ENCODE assay signal across 24 mouse cellular contexts in genomic region chr19:29196186-29196585, GRCm38 (mm10).
"Had no signal": no experiment of that assay in that cellular context is flagged by ENCODE, and none has a peak within 500 bp of the region (broad histone marks: within the 10 kb centered on the region; RNA-seq: fewer than 3 reads in every experiment).

No protein-coding gene starts in this region.

- H3K4me3 ChIP-seq: heart, adult 2 months; heart, embryonic 13.5 days; heart, embryonic 15.5 days; hindbrain, embryonic 13.5 days; hindbrain, embryonic 15.5 days; kidney, embryonic 15.5 days; limb, embryonic 13.5 days; limb, embryonic 15.5 days had no signal

- H3K9ac ChIP-seq: heart, embryonic 13.5 days; heart, embryonic 15.5 days; hindbrain, embryonic 13.5 days; hindbrain, embryonic 15.5 days; kidney, embryonic 15.5 days; limb, embryonic 13.5 days; limb, embryonic 15.5 days had no signal

- H3K9me3 ChIP-seq: hindbrain, embryonic 15.5 days; kidney, embryonic 15.5 days; limb, embryonic 13.5 days; limb, embryonic 15.5 days had no signal

- H3K27ac ChIP-seq: heart, adult 2 months; heart, embryonic 13.5 days; heart, embryonic 15.5 days; hindbrain, embryonic 13.5 days; hindbrain, embryonic 15.5 days; hindbrain, postnatal 0 days; kidney, embryonic 15.5 days; kidney, postnatal 0 days; limb, embryonic 13.5 days; limb, embryonic 15.5 days had no signal

- H3K27me3 ChIP-seq: heart, embryonic 13.5 days; heart, embryonic 15.5 days; hindbrain, embryonic 13.5 days; hindbrain, embryonic 15.5 days; kidney, embryonic 15.5 days; limb, embryonic 13.5 days; limb, embryonic 15.5 days had no signal

- H3K4me2 ChIP-seq: heart, embryonic 11.5 days; heart, embryonic 13.5 days; heart, embryonic 15.5 days; hindbrain, embryonic 13.5 days; hindbrain, embryonic 15.5 days; kidney, embryonic 15.5 days; limb, embryonic 13.5 days; limb, embryonic 15.5 days had no signal

- ATAC-seq: hindbrain, postnatal 0 days; intestine, embryonic 16.5 days had no signal

- DNase-seq: gastrocnemius, postnatal 14 days; gastrocnemius, postnatal 36 days; heart, adult 11 months; heart, adult 2 months; heart, postnatal 36 days; kidney, adult 11 months; kidney, adult 2 months; kidney, adult 9 months; kidney, postnatal 14 days; kidney, postnatal 36 days; layer of hippocampus, adult 9-11 months; layer of hippocampus, postnatal 36 days; left cerebral cortex, postnatal 4 days had no signal

- H3K4me1 ChIP-seq: hindbrain, embryonic 13.5 days; hindbrain, embryonic 15.5 days; kidney, embryonic 15.5 days; limb, embryonic 13.5 days; limb, embryonic 15.5 days had no signal

- H3K36me3 ChIP-seq: heart, embryonic 13.5 days; heart, embryonic 15.5 days; hindbrain, embryonic 13.5 days; hindbrain, embryonic 15.5 days; kidney, embryonic 15.5 days; limb, embryonic 13.5 days; limb, embryonic 15.5 days had no signal
